Mouse (Mus musculus): ENCODE results near the gene C9orf72.

- TF ChIP-seq CTCF (IDR thresholded peaks at IDR 0.05; ENCODE audit: extremely low read depth, insufficient read depth, insufficient read length, insufficient replicate concordance), result no peak
- no peak for TF ChIP-seq POLR2A (IDR thresholded peaks at IDR 0.05; ENCODE audit: low read depth, low read length)
Observed at GRCm38 (mm10) chr4:35145726-35146125, 80.2 kb downstream of the C9orf72 start.

Measured in spleen, adult 2 months (tissue).